ENCODE assay signal across 30 mouse cellular contexts in the genomic region with DNA sequence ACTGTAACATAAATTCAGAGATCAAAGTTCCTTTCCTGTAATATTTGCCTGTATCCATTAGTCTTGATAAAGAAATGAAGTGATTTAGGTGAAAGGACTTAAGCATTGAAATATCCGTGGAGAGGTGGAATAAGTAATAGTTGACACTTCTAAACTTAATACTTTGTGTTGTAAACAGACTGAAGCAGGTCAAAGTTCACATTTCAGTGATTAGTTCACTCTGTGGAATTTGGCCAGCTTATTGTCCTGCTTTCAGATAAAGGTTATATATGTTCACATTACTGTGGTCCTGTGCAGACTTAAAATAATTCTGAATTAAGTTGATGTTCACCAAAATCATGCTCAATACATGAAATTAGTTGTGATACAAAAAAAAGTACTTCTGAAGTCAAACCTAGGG. TPM values are rescaled to one million over a fixed set of nuclear protein-coding genes. Genes with fewer than 3 reads are reported as not detected.
DNase-seq lines count a peak whose midpoint lies in the region; ATAC-seq and TF ChIP-seq lines count a peak whose summit lies in the region.
"Had no signal": no experiment of that assay in that cellular context is flagged by ENCODE, and none has a peak within 500 bp of the region (broad histone marks: within the 10 kb centered on the region; RNA-seq: fewer than 3 reads in every experiment).

No protein-coding gene starts in this region.

- TF ChIP-seq CTCF in E14TG2a.4 (conservative IDR thresholded peaks at IDR 0.05; ENCODE audit: low read length), result no peak
- no peak for TF ChIP-seq CTCF in cortical plate, adult 2 months (IDR thresholded peaks at IDR 0.05; ENCODE audit: extremely low read depth, insufficient read depth, low read length)

- no peak overlapping the region for H3K9ac ChIP-seq in heart, embryonic 14.5 days (ENCODE audit: low read length)
- no peak overlapping the region for H3K9ac ChIP-seq in liver, embryonic 15.5 days

- no peak overlapping the region for H3K4me3 ChIP-seq in heart, embryonic 14.5 days (ENCODE audit: control insufficient read depth in 1 of 2, insufficient read depth in 1 of 2, low read depth in 1 of 2, low read length in 2 of 2)
- peak overlapping the region; percentile 100; the same call in 1 of the 2 replicates for H3K4me3 ChIP-seq in E14TG2a.4 (replicated peaks; ENCODE audit: low read length)
- H3K4me3 ChIP-seq in cortical plate, adult 2 months (ENCODE audit: insufficient read depth, low read length), result peak overlapping the region; percentile 70; the same call in 1 of the 2 replicates
- H3K4me3 ChIP-seq in liver, embryonic 15.5 days (replicated peaks), result no peak overlapping the region; the same call in 1 of the 2 replicates

- no peaks in the 10 kb centered on the region for H3K27me3 ChIP-seq in heart, embryonic 14.5 days (ENCODE audit: control insufficient read depth, insufficient read depth, low read length)
- no peaks in the 10 kb centered on the region for H3K27me3 ChIP-seq in E14TG2a.4 (ENCODE audit: insufficient read depth, low read length)
- no peaks in the 10 kb centered on the region for H3K27me3 ChIP-seq in liver, embryonic 15.5 days
- H3K27me3 ChIP-seq: embryonic facial prominence, embryonic 15.5 days; heart, embryonic 15.5 days; hindbrain, embryonic 13.5 days; intestine, embryonic 15.5 days; limb, embryonic 12.5 days; lung, embryonic 15.5 days; neural tube, embryonic 12.5 days had no signal

- intact Hi-C loops in left cerebral cortex, postnatal 10 days (cut with DNase I), result no loop called here

- WGBS in heart, embryonic 14.5 days, result 33% methylated on average over 1 of the region's 1 CpGs
- 29% methylated on average over 1 of the region's 1 CpGs for WGBS in liver, embryonic 15.5 days (ENCODE audit: insufficient replicate concordance)

- TF ChIP-seq POLR2A in cortical plate, adult 2 months (IDR thresholded peaks at IDR 0.05; ENCODE audit: extremely low read depth, insufficient read depth, low read length), result no peak

- no peak overlapping the region for H3K27ac ChIP-seq in heart, embryonic 14.5 days (replicated peaks in 1 of 2; ENCODE audit: control insufficient read depth in 1 of 2, insufficient read depth in 1 of 2, low read depth in 2 of 2, low read length in 2 of 2)
- no peak overlapping the region for H3K27ac ChIP-seq in cortical plate, adult 2 months (ENCODE audit: insufficient read depth, low read length)
- H3K27ac ChIP-seq in liver, embryonic 15.5 days (replicated peaks), result no peak overlapping the region
- H3K27ac ChIP-seq: intestine, embryonic 15.5 days; limb, embryonic 12.5 days; lung, embryonic 15.5 days; neural tube, embryonic 12.5 days had no signal

- peaks cover 5 to 17% of the 10 kb centered on the region in 2 experiments for H3K4me1 ChIP-seq in heart, embryonic 14.5 days (ENCODE audit: control insufficient read depth in 2 of 2, insufficient read depth in 2 of 2, low read length in 2 of 2)
- peaks cover 39% of the 10 kb centered on the region for H3K4me1 ChIP-seq in E14TG2a.4 (replicated peaks; ENCODE audit: low read depth, low read length)
- peaks cover 5% of the 10 kb centered on the region; the same call in 1 of the 2 replicates for H3K4me1 ChIP-seq in cortical plate, adult 2 months (ENCODE audit: control insufficient read depth, insufficient read depth, low read length)
- peaks cover 24% of the 10 kb centered on the region for H3K4me1 ChIP-seq in liver, embryonic 15.5 days (replicated peaks)

- H3K9me3 ChIP-seq in heart, embryonic 14.5 days (ENCODE audit: control insufficient read depth, low read length), result no peaks in the 10 kb centered on the region
- no peaks in the 10 kb centered on the region for H3K9me3 ChIP-seq in E14TG2a.4 (ENCODE audit: low read length)
- no peaks in the 10 kb centered on the region for H3K9me3 ChIP-seq in liver, embryonic 15.5 days (replicated peaks)
- H3K9me3 ChIP-seq: embryonic facial prominence, embryonic 15.5 days; forebrain, embryonic 10.5 days; G1E; heart, embryonic 15.5 days; hindbrain, embryonic 13.5 days; intestine, embryonic 15.5 days; limb, embryonic 12.5 days; lung, embryonic 15.5 days; neural tube, embryonic 12.5 days had no signal

- peak overlapping the region; percentile 95; the same call in 1 of the 2 replicates for H3K4me2 ChIP-seq in heart, embryonic 14.5 days (ENCODE audit: low read length)
- peak overlapping the region; percentile 15; the same call in 1 of the 2 replicates for H3K4me2 ChIP-seq in liver, embryonic 15.5 days

- DNase-seq in heart, adult 18-20 months, result no peak
- DNase-seq in left cerebral cortex, postnatal 10 days (ENCODE audit: extremely low spot score in 1 of 2, low spot score in 2 of 2), result no peak
- DNase-seq in MN1 (ENCODE audit: low spot score), result no peak
- DNase-seq: adrenal gland, adult 8-10 months; cerebellum, adult 18-20 months; gastrocnemius, postnatal 25 days; heart, postnatal 36 days; lung, postnatal 4 days; midbrain, embryonic 14.5 days; right cerebral cortex, postnatal 14 days; thymus, adult 2 months; thymus, postnatal 4 days had no signal

- H3K36me3 ChIP-seq in heart, embryonic 14.5 days (ENCODE audit: control insufficient read depth, insufficient read depth, low read length), result peaks cover 18% of the 10 kb centered on the region
- H3K36me3 ChIP-seq in E14TG2a.4 (ENCODE audit: insufficient read depth, low read length), result peaks cover 23% of the 10 kb centered on the region
- peaks cover 8% of the 10 kb centered on the region; the same call in 1 of the 2 replicates for H3K36me3 ChIP-seq in liver, embryonic 15.5 days (replicated peaks)

- no peak for ATAC-seq in heart, embryonic 14.5 days (ENCODE audit: insufficient number of reproducible peaks, insufficient read depth, low FRiP score, low read depth)
- no peak for ATAC-seq in liver, embryonic 15.5 days (ENCODE audit: insufficient read depth)

RNA-seq across cellular contexts. Expression of a gene that starts 1.4 kb away (rescaled TPM):
- 11.3 and 11.4 TPM in 2 replicates for polyA plus RNA-seq in heart, embryonic 14.5 days (2014; fragmentation: Nextera tagmentation; extraction: Ambion mirVana)
- total RNA-seq in heart, adult 18-20 months (2021), result 100 to 1,000 TPM; 120 to 136 TPM
- 25.7 and 27.9 TPM in 2 replicates for polyA plus RNA-seq in cortical plate, adult 2 months (2012; rRNA removed)
- polyA plus RNA-seq in liver, embryonic 15.5 days (2015; fragmentation: Nextera tagmentation; extraction: Ambion mirVana), result 25.2 and 29.1 TPM in 2 replicates
- total RNA-seq in left cerebral cortex, postnatal 10 days (2021), result 10 to 100 TPM; 15.4 to 15.6 TPM

RNA-seq across cellular contexts. Expression of a gene that starts 1.6 kb away (rescaled TPM):
- polyA plus RNA-seq in heart, embryonic 14.5 days (2014; fragmentation: Nextera tagmentation; extraction: Ambion mirVana), result 41.9 and 46.2 TPM in 2 replicates
- total RNA-seq in heart, adult 18-20 months (2021), result 10 to 100 TPM; 14.9 to 15.4 TPM
- polyA plus RNA-seq in cortical plate, adult 2 months (2012; rRNA removed), result 55.7 and 58.3 TPM in 2 replicates
- polyA plus RNA-seq in liver, embryonic 15.5 days (2015; fragmentation: Nextera tagmentation; extraction: Ambion mirVana), result 19.8 and 21.3 TPM in 2 replicates
- 10 to 100 TPM; 42.1 to 43.4 TPM for total RNA-seq in left cerebral cortex, postnatal 10 days (2021)

RNA-seq across cellular contexts. Expression of a gene that starts 24.1 kb away (rescaled TPM):
- polyA plus RNA-seq in heart, embryonic 14.5 days (2014; fragmentation: Nextera tagmentation; extraction: Ambion mirVana), result not detected in 2 replicates
- not detected for total RNA-seq in heart, adult 18-20 months (2021)
- polyA plus RNA-seq in cortical plate, adult 2 months (2012; rRNA removed), result not detected in 2 replicates
- not detected in 2 replicates for polyA plus RNA-seq in liver, embryonic 15.5 days (2015; fragmentation: Nextera tagmentation; extraction: Ambion mirVana)
- total RNA-seq in left cerebral cortex, postnatal 10 days (2021), result not detected
- total RNA-seq: adrenal gland, adult 8-10 months; G1E; gastrocnemius, postnatal 25 days; heart, postnatal 36 days; layer of hippocampus, postnatal 14 days; left cerebral cortex, postnatal 14 days had no signal
- polyA plus RNA-seq: embryonic facial prominence, embryonic 15.5 days; forebrain, embryonic 10.5 days; forebrain, embryonic 16.5 days; G1E; heart, embryonic 15.5 days; hindbrain, embryonic 13.5 days; intestine, embryonic 15.5 days; kidney, postnatal 0 days; limb, embryonic 12.5 days; lung, embryonic 15.5 days; midbrain, embryonic 14.5 days; neural tube, embryonic 12.5 days; stomach, postnatal 0 days; thymus, adult 2 months had no signal

Comparison
In these comparisons a context has a peak if more than half of its experiments do, and no peak if none do; other contexts are left out.
1. H3K4me3 ChIP-seq: peak in E14TG2a.4 (single experiment) and cortical plate, adult 2 months (single experiment); none in heart, embryonic 14.5 days (0 of 2) and liver, embryonic 15.5 days (single experiment).